Comparison of ENCODE assay signal across 13 mouse cellular contexts in the genomic region with DNA sequence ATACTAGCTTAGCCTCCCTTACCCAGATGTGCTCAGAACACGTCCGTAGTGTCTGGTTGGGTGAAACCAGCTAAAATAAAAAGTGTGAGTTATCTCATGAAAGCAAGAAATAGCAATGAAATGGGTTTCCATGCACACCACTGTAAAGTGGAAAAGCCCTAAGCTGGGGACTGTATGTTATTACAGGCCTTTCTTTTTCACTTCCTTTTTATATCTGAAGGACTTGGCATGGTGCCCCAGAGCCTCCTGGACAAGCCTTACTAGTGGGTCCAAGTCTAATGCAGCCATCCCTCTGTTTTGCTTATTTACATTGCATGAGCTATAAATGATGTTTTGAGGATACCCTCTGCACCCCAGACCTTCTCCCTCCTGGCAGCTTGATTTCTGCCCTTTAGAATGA. TPM values are rescaled to one million over a fixed set of nuclear protein-coding genes. Genes with fewer than 3 reads are reported as not detected.
DNase-seq lines count a peak whose midpoint lies in the region; ATAC-seq and TF ChIP-seq lines count a peak whose summit lies in the region.
"Had no signal": no experiment of that assay in that cellular context is flagged by ENCODE, and none has a peak within 500 bp of the region (broad histone marks: within the 10 kb centered on the region; RNA-seq: fewer than 3 reads in every experiment).

No protein-coding gene starts in this region.

- DNase-seq in heart, adult 18-20 months = peak; percentile 38 to 52
- DNase-seq in heart, embryonic 10.5 days (ENCODE audit: low spot score) = no peak
- peak; percentile 42 to 52 for DNase-seq in left cerebral cortex, postnatal 14 days (ENCODE audit: low spot score in 2 of 2)
- DNase-seq in left cerebral cortex, adult 8-10 months (ENCODE audit: low spot score in 2 of 2) = no peak
- peak; percentile 39 for DNase-seq in MEL-GATA-1-ER (ENCODE audit: extremely low read depth, low read depth)
- peak; percentile 46 for DNase-seq in lung, postnatal 14 days
- DNase-seq in hindbrain, embryonic 14.5 days (ENCODE audit: low spot score) = no peak
- DNase-seq in cerebellum, adult 2 months = no peak
- DNase-seq: adrenal gland, adult 2 months; cerebellum, adult 9-10 months had no signal

- 89% methylated on average over 2 of the region's 2 CpGs for WGBS in heart, embryonic 10.5 days
- 97% methylated on average over 2 of the region's 2 CpGs for WGBS in hindbrain, embryonic 14.5 days
- 90% methylated on average over 2 of the region's 2 CpGs for WGBS in cerebellum, adult 2 months

- no peak for TF ChIP-seq POLR2A in cerebellum, adult 2 months (IDR thresholded peaks at IDR 0.05; ENCODE audit: borderline replicate concordance, insufficient read depth, low read length)

- no peaks in the 10 kb centered on the region for H3K36me3 ChIP-seq in heart, embryonic 10.5 days
- H3K36me3 ChIP-seq in hindbrain, embryonic 14.5 days (replicated peaks; ENCODE audit: control insufficient read depth, insufficient read depth) = no peaks in the 10 kb centered on the region
- H3K36me3 ChIP-seq: intestine, embryonic 15.5 days; limb, embryonic 15.5 days had no signal

- H3K9ac ChIP-seq in hindbrain, embryonic 14.5 days = no peak overlapping the region
- H3K9ac ChIP-seq: intestine, embryonic 15.5 days; limb, embryonic 15.5 days had no signal

- intact Hi-C loops in left cerebral cortex, postnatal 14 days (cut with DNase I) = no loop called here

- H3K4me2 ChIP-seq in hindbrain, embryonic 14.5 days (replicated peaks) = no peak overlapping the region
- H3K4me2 ChIP-seq: intestine, embryonic 15.5 days; limb, embryonic 15.5 days had no signal

- H3K27ac ChIP-seq in heart, embryonic 10.5 days = no peak overlapping the region
- H3K27ac ChIP-seq in hindbrain, embryonic 14.5 days = no peak overlapping the region
- H3K27ac ChIP-seq in cerebellum, adult 2 months (ENCODE audit: insufficient read depth, low read length) = no peak overlapping the region
- H3K27ac ChIP-seq: heart, adult 2 months; intestine, embryonic 15.5 days; limb, embryonic 15.5 days had no signal

- no peaks in the 10 kb centered on the region; the same call in 1 of the 2 replicates for H3K27me3 ChIP-seq in heart, embryonic 10.5 days (ENCODE audit: insufficient read depth, poor library complexity, severe bottlenecking)
- H3K27me3 ChIP-seq in hindbrain, embryonic 14.5 days (ENCODE audit: control insufficient read depth, insufficient read depth, low read length) = no peaks in the 10 kb centered on the region
- no peaks in the 10 kb centered on the region for H3K27me3 ChIP-seq in cerebellum, adult 2 months (ENCODE audit: control insufficient read depth, insufficient read depth, low read length)
- H3K27me3 ChIP-seq: intestine, embryonic 15.5 days; limb, embryonic 15.5 days had no signal

- no peak for TF ChIP-seq CTCF in cerebellum, adult 2 months (IDR thresholded peaks at IDR 0.05; ENCODE audit: borderline replicate concordance, insufficient read depth, low read depth, low read length)

- ATAC-seq in hindbrain, embryonic 14.5 days (ENCODE audit: low FRiP score) = no peak
- ATAC-seq: intestine, embryonic 15.5 days had no signal

- H3K9me3 ChIP-seq in heart, embryonic 10.5 days = no peaks in the 10 kb centered on the region
- H3K9me3 ChIP-seq in hindbrain, embryonic 14.5 days (ENCODE audit: control insufficient read depth, low read length) = no peaks in the 10 kb centered on the region
- H3K9me3 ChIP-seq: intestine, embryonic 15.5 days; limb, embryonic 15.5 days had no signal

- H3K4me3 ChIP-seq in heart, embryonic 10.5 days = no peak overlapping the region
- no peak overlapping the region for H3K4me3 ChIP-seq in hindbrain, embryonic 14.5 days (replicated peaks; ENCODE audit: low read length)
- no peak overlapping the region for H3K4me3 ChIP-seq in cerebellum, adult 2 months (replicated peaks; ENCODE audit: insufficient read depth, low read depth, low read length)
- H3K4me3 ChIP-seq: heart, adult 2 months; intestine, embryonic 15.5 days; limb, embryonic 15.5 days had no signal

- H3K4me1 ChIP-seq in heart, embryonic 10.5 days = no peaks in the 10 kb centered on the region
- H3K4me1 ChIP-seq in hindbrain, embryonic 14.5 days (replicated peaks; ENCODE audit: control insufficient read depth, insufficient read depth, low read length) = no peaks in the 10 kb centered on the region
- H3K4me1 ChIP-seq in cerebellum, adult 2 months (ENCODE audit: control insufficient read depth, insufficient read depth, low read length) = no peaks in the 10 kb centered on the region
- H3K4me1 ChIP-seq: intestine, embryonic 15.5 days; limb, embryonic 15.5 days had no signal

RNA-seq across cellular contexts. Expression of a gene that starts 4.9 kb away (rescaled TPM):
- not detected for total RNA-seq in heart, adult 18-20 months (2021)
- 0.04 TPM in 1 of 2 replicates, not detected in the other for polyA plus RNA-seq in heart, embryonic 10.5 days (2016; fragmentation: Nextera tagmentation; extraction: Ambion mirVana)
- under 1 TPM; 0.23 to 0.66 TPM for total RNA-seq in left cerebral cortex, postnatal 14 days (2021)
- total RNA-seq in left cerebral cortex, adult 8-10 months (2022) = under 1 TPM; 0.19 to 0.54 (median 0.27) TPM
- not detected in 2 replicates for polyA plus RNA-seq in hindbrain, embryonic 14.5 days (2014; fragmentation: Nextera tagmentation; extraction: Ambion mirVana)
- polyA plus RNA-seq in cerebellum, adult 2 months (2012; rRNA removed) = 0.23 and 0.29 TPM in 2 replicates
- total RNA-seq: heart, adult 2 months had no signal
- polyA plus RNA-seq: limb, embryonic 15.5 days had no signal

RNA-seq across cellular contexts. Expression of a gene that starts 43.6 kb away (rescaled TPM):
- 10 to 100 TPM; 49.6 to 50.9 TPM for total RNA-seq in heart, adult 18-20 months (2021)
- polyA plus RNA-seq in heart, embryonic 10.5 days (2016; fragmentation: Nextera tagmentation; extraction: Ambion mirVana) = 311 and 313 TPM in 2 replicates
- total RNA-seq in left cerebral cortex, postnatal 14 days (2021) = 100 to 1,000 TPM; 137 to 151 TPM
- 10 to 100 TPM; 67.5 to 87.9 (median 79.4) TPM for total RNA-seq in left cerebral cortex, adult 8-10 months (2022)
- 394 and 421 TPM in 2 replicates for polyA plus RNA-seq in hindbrain, embryonic 14.5 days (2014; fragmentation: Nextera tagmentation; extraction: Ambion mirVana)
- polyA plus RNA-seq in cerebellum, adult 2 months (2012; rRNA removed) = 19.6 and 22.8 TPM in 2 replicates

Comparison
In these comparisons a context has a peak if more than half of its experiments do, and no peak if none do; other contexts are left out.
1. DNase-seq: peak in heart, adult 18-20 months (2 of 2), left cerebral cortex, postnatal 14 days (2 of 2), MEL-GATA-1-ER (single experiment) and lung, postnatal 14 days (single experiment); none in heart, embryonic 10.5 days (single experiment), left cerebral cortex, adult 8-10 months (0 of 2), hindbrain, embryonic 14.5 days (single experiment) and cerebellum, adult 2 months (0 of 2).